Mouse (Mus musculus): Measurements from ENCODE around the gene Col5a1. TPM values are rescaled to one million over a fixed set of nuclear protein-coding genes. Genes with fewer than 3 reads are reported as not detected.
A peak's percentile ranks its signal among the peaks of the same experiment; 100 is the strongest.

Col5a1 gene
- 5.3 and 6.9 TPM in 2 replicates for polyA plus RNA-seq (2014; fragmentation: Nextera tagmentation; extraction: Ambion mirVana)

- under 1% methylated on average over 32 of the region's 45 CpGs for WGBS
- Histone ChIP-seq H3K27me3 (replicated peaks; ENCODE audit: control insufficient read depth, insufficient read depth, low read length) (peaks cover 11% of the 10 kb centered on the region; the same call in 1 of the 2 replicates), H3K36me3 (ENCODE audit: control insufficient read depth, insufficient read depth, low read length) (no peaks in the 10 kb centered on the region), H3K9ac (ENCODE audit: low read length) (peak within 1 kb of the TSS; percentile 68), H3K4me2 (ENCODE audit: low read length) (peak within 1 kb of the TSS; percentile 98), H3K4me3 (ENCODE audit: low read depth, low read length) (peak within 1 kb of the TSS; percentile 53), H3K9me3 (replicated peaks; ENCODE audit: control insufficient read depth, low read length) (no peaks in the 10 kb centered on the region), H3K27ac (ENCODE audit: low read depth, low read length) (no peak within 1 kb of the TSS), H3K4me1 (ENCODE audit: control insufficient read depth, insufficient read depth, low read length) (peaks cover 15% of the 10 kb centered on the region; the same call in 1 of the 2 replicates)
- ATAC-seq (peak; percentile 91), DNase-seq (ENCODE audit: low spot score) (peak; percentile 85)
These were observed at the start of gene Col5a1 for GRCm38 (mm10) chr2:27886148-27886551. Gene Col5a1, plus strand, starts transcription at chr2:27886425.

DNA sequence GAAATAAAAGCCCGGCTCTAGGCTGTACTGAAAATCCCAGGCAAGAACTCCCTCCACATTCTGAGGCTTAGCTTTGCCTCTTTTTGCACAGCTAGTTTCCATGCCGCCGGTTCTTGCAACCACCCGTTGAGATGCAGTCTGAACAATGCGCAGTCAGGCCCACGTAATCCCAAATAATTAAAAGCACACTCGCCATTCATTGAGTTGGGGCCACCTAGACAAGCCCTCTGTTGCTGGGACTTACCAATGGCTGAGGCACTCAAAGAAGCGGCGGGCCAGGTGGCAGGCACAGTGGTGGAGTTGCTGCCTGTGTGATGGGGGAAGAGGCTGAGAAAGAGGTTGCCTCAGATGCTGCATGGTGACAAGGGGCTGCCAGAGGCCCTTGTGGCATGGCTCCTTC lies 48.1 kb upstream of the Col5a1 start:
- Histone ChIP-seq H3K4me3 (ENCODE audit: low read depth, low read length) (no peak overlapping the region), H3K36me3 (ENCODE audit: control insufficient read depth, insufficient read depth, low read length) (no peaks in the 10 kb centered on the region), H3K27ac (ENCODE audit: low read depth, low read length) (no peak overlapping the region), H3K4me1 (ENCODE audit: control insufficient read depth, insufficient read depth, low read length) (peaks cover 17% of the 10 kb centered on the region; the same call in 1 of the 2 replicates), H3K4me2 (ENCODE audit: low read length) (no peak overlapping the region), H3K27me3 (replicated peaks; ENCODE audit: control insufficient read depth, insufficient read depth, low read length) (no peaks in the 10 kb centered on the region), H3K9me3 (replicated peaks; ENCODE audit: control insufficient read depth, low read length) (no peaks in the 10 kb centered on the region), H3K9ac (ENCODE audit: low read length) (no peak overlapping the region)
- ATAC-seq (0 out of 2 replicates have a peak, but pooled peaks have one; percentile 46), DNase-seq (ENCODE audit: low spot score) (peak; percentile 41)
- 3% methylated on average over 9 of the region's 9 CpGs for WGBS

DNA sequence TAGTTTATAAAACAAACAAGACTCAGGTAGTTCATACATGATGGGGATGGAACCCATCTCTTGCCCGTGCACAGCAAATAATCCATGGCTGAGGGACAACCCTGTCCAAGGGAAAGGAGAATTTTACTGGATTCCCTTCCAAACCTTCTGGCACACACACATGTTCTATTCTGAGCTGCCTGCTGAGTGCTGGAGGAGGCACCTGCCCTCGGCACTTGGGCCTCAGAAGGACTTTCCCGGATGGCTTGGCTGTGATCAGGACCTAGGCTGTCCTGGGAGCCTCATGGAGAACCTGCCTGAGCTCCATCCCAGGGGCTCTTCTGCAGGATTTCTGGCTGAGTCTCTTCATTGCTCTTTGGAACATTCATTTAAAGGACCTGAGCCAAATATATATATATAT lies 45.3 kb upstream of the Col5a1 start:
- no peak for DNase-seq (ENCODE audit: low spot score)
- H3K9me3 ChIP-seq (replicated peaks; ENCODE audit: control insufficient read depth, low read length): no peaks in the 10 kb centered on the region
- no peaks in the 10 kb centered on the region for H3K36me3 ChIP-seq (ENCODE audit: control insufficient read depth, insufficient read depth, low read length)
- WGBS: 68% methylated on average over 3 of the region's 3 CpGs
- H3K27me3 ChIP-seq (replicated peaks; ENCODE audit: control insufficient read depth, insufficient read depth, low read length): no peaks in the 10 kb centered on the region
- no peak overlapping the region for H3K27ac ChIP-seq (ENCODE audit: low read depth, low read length)
- H3K4me1 ChIP-seq (ENCODE audit: control insufficient read depth, insufficient read depth, low read length): peaks cover 12% of the 10 kb centered on the region; the same call in 1 of the 2 replicates
- H3K9ac ChIP-seq (ENCODE audit: low read length): no peak overlapping the region
- no peak overlapping the region for H3K4me3 ChIP-seq (ENCODE audit: low read depth, low read length)
- ATAC-seq: no peak
- H3K4me2 ChIP-seq (ENCODE audit: low read length): no peak overlapping the region

- Histone ChIP-seq H3K4me1 (ENCODE audit: control insufficient read depth, insufficient read depth, low read length) (peaks cover 5% of the 10 kb centered on the region; the same call in 1 of the 2 replicates), H3K4me3 (ENCODE audit: low read depth, low read length) (no peak overlapping the region), H3K9me3 (replicated peaks; ENCODE audit: control insufficient read depth, low read length) (no peaks in the 10 kb centered on the region), H3K27me3 (replicated peaks; ENCODE audit: control insufficient read depth, insufficient read depth, low read length) (no peaks in the 10 kb centered on the region), H3K9ac (ENCODE audit: low read length) (no peak overlapping the region), H3K27ac (ENCODE audit: low read depth, low read length) (no peak overlapping the region), H3K36me3 (ENCODE audit: control insufficient read depth, insufficient read depth, low read length) (no peaks in the 10 kb centered on the region), H3K4me2 (ENCODE audit: low read length) (no peak overlapping the region)
- DNase-seq (ENCODE audit: low spot score) (no peak), ATAC-seq (no peak)
- WGBS: 82% methylated on average over 13 of the region's 13 CpGs
These were observed 43.3 kb upstream of the Col5a1 start for GRCm38 (mm10) chr2:27842893-27843292.

DNA sequence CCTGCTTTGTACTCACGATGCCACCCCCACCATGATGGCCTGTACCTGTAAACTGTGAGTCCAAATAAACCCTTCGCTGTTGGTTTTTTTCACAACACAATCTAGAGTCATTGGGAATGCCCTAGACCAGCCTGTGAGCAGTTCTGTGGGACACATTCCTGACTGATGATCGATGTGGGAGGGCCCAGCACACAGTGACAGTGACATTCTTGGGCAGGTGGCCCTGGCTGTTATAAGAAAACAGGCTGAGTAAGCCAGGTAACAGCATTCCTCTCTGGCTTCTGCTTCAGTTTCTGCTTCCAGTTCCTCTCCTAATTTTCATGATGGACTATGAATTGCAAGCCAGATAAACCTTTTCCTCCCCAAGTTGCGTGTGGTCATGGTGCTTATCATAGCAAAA lies 41.3 kb upstream of the Col5a1 start:
- H3K4me2 ChIP-seq (ENCODE audit: low read length): no peak overlapping the region
- 91% methylated on average over 4 of the region's 4 CpGs for WGBS
- no peaks in the 10 kb centered on the region for H3K36me3 ChIP-seq (ENCODE audit: control insufficient read depth, insufficient read depth, low read length)
- H3K4me1 ChIP-seq (ENCODE audit: control insufficient read depth, insufficient read depth, low read length): no peaks in the 10 kb centered on the region
- DNase-seq (ENCODE audit: low spot score): no peak
- H3K4me3 ChIP-seq (ENCODE audit: low read depth, low read length): no peak overlapping the region
- H3K27ac ChIP-seq (ENCODE audit: low read depth, low read length): no peak overlapping the region
- H3K9ac ChIP-seq (ENCODE audit: low read length): no peak overlapping the region
- H3K9me3 ChIP-seq (replicated peaks; ENCODE audit: control insufficient read depth, low read length): no peaks in the 10 kb centered on the region
- ATAC-seq: no peak
- no peaks in the 10 kb centered on the region for H3K27me3 ChIP-seq (replicated peaks; ENCODE audit: control insufficient read depth, insufficient read depth, low read length)

- no peaks in the 10 kb centered on the region for H3K9me3 ChIP-seq (replicated peaks; ENCODE audit: control insufficient read depth, low read length)
- no peak overlapping the region for H3K4me2 ChIP-seq (ENCODE audit: low read length)
- WGBS: 72% methylated on average over 5 of the region's 5 CpGs
- no peaks in the 10 kb centered on the region for H3K4me1 ChIP-seq (ENCODE audit: control insufficient read depth, insufficient read depth, low read length)
- ATAC-seq (no peak), DNase-seq (ENCODE audit: low spot score) (no peak)
- H3K36me3 ChIP-seq (ENCODE audit: control insufficient read depth, insufficient read depth, low read length): no peaks in the 10 kb centered on the region
- H3K9ac ChIP-seq (ENCODE audit: low read length): no peak overlapping the region
- no peak overlapping the region for H3K27ac ChIP-seq (ENCODE audit: low read depth, low read length)
- H3K27me3 ChIP-seq (replicated peaks; ENCODE audit: control insufficient read depth, insufficient read depth, low read length): no peaks in the 10 kb centered on the region
- no peak overlapping the region for H3K4me3 ChIP-seq (ENCODE audit: low read depth, low read length)
These were observed 39.2 kb upstream of the Col5a1 start for GRCm38 (mm10) chr2:27847001-27847400.

DNA sequence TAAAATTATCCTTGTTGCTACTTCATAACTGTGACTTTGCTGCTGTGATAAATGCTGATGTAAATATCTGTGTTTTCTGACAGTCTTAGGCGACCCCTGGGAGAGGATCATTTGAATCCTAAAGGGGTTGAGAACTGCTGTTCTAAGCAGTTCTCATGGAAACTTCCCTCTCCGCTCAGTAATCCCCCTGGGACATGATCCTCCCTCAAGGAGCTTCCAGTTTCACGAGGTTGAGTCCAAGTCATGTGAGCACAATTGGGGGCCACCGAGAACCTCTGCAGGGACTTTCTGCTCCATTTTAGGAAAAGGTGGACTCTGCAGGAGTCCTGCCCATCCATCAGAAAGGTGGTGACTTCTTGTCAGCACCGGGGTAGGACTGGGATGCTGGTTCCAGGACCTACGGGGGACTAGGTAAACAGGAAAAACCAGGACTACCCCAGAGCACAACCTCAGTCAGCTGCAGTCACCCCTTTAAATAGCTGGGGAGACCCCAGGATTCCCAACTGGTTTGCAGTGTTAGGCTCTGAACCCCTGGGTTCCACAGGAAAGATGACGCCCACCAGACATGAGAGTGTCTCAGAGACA lies 38.3 kb upstream of the Col5a1 start:
- WGBS: 71% methylated on average over 7 of the region's 7 CpGs
- no peaks in the 10 kb centered on the region for H3K36me3 ChIP-seq (ENCODE audit: control insufficient read depth, insufficient read depth, low read length)
- DNase-seq (ENCODE audit: low spot score): no peak

DNA sequence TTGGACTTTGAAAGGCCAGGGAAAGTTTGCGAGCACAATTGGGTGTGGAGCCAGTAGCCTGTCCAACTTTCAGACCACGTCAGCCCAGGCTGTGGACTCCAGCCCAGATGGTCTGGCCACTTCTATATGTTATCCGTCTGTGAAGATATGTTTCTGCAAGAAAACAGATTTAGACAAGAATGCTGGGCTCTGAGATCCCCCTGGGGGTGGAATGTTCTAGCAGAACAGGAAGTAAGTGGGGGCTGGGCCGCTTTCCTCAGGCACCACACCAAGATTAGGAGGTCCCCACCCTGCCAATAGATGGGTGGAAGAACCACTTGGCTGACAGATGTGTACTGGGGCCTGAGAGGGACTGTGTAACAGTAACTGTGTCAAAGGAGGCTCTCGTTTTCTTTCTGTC lies 37.8 kb upstream of the Col5a1 start:
- WGBS: 91% methylated on average over 5 of the region's 5 CpGs

More for the DNA sequence above, 38.3 kb upstream of the Col5a1 start:
- Histone ChIP-seq H3K9me3 (replicated peaks; ENCODE audit: control insufficient read depth, low read length) (no peaks in the 10 kb centered on the region), H3K9ac (ENCODE audit: low read length) (no peak overlapping the region), H3K27me3 (replicated peaks; ENCODE audit: control insufficient read depth, insufficient read depth, low read length) (no peaks in the 10 kb centered on the region), H3K27ac (ENCODE audit: low read depth, low read length) (no peak overlapping the region), H3K4me2 (ENCODE audit: low read length) (no peak overlapping the region), H3K4me3 (ENCODE audit: low read depth, low read length) (no peak overlapping the region), H3K4me1 (ENCODE audit: control insufficient read depth, insufficient read depth, low read length) (no peaks in the 10 kb centered on the region)
- no peak for ATAC-seq

DNA sequence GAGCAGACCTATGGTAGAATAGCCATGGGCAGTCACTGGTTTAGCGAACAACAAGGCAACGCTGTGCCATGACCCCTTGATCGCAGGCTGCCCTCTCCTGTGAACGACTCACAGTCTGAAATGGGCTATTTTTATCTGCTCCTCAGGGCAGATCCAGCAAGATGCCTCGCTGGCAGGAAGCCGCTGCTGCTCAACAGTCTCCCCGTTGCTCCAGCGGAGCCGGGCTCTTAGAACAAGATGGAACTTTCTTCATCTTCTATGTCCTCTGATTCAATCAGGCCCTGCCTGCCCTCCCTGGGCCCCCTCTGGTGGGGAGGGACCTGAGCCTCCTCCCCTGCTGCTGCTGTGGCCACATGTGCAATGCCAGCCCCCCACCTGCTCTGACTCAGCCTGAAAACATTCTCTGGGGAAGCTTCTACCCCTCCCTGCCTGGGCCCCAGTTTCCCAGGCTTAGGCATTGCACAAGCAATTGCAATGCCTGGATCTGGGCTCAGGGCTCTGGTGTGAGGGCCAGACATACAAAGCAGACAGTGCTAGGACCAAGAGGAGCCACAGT lies 27.8 kb upstream of the Col5a1 start:
- Histone ChIP-seq H3K27ac (ENCODE audit: low read depth, low read length) (no peak overlapping the region), H3K9ac (ENCODE audit: low read length) (no peak overlapping the region), H3K4me3 (ENCODE audit: low read depth, low read length) (no peak overlapping the region), H3K4me2 (ENCODE audit: low read length) (no peak overlapping the region), H3K4me1 (ENCODE audit: control insufficient read depth, insufficient read depth, low read length) (no peaks in the 10 kb centered on the region), H3K36me3 (ENCODE audit: control insufficient read depth, insufficient read depth, low read length) (no peaks in the 10 kb centered on the region), H3K27me3 (replicated peaks; ENCODE audit: control insufficient read depth, insufficient read depth, low read length) (no peaks in the 10 kb centered on the region), H3K9me3 (replicated peaks; ENCODE audit: control insufficient read depth, low read length) (no peaks in the 10 kb centered on the region)
- 62% methylated on average over 9 of the region's 9 CpGs for WGBS
- no peak for ATAC-seq
- no peak for DNase-seq (ENCODE audit: low spot score)

More for the DNA sequence above, 37.8 kb upstream of the Col5a1 start:
- no peaks in the 10 kb centered on the region for H3K4me1 ChIP-seq (ENCODE audit: control insufficient read depth, insufficient read depth, low read length)
- H3K4me2 ChIP-seq (ENCODE audit: low read length): no peak overlapping the region
- no peaks in the 10 kb centered on the region for H3K27me3 ChIP-seq (replicated peaks; ENCODE audit: control insufficient read depth, insufficient read depth, low read length)
- no peak overlapping the region for H3K27ac ChIP-seq (ENCODE audit: low read depth, low read length)
- no peaks in the 10 kb centered on the region for H3K36me3 ChIP-seq (ENCODE audit: control insufficient read depth, insufficient read depth, low read length)
- ATAC-seq (no peak), DNase-seq (ENCODE audit: low spot score) (no peak)
- H3K4me3 ChIP-seq (ENCODE audit: low read depth, low read length): no peak overlapping the region
- no peaks in the 10 kb centered on the region for H3K9me3 ChIP-seq (replicated peaks; ENCODE audit: control insufficient read depth, low read length)
- H3K9ac ChIP-seq (ENCODE audit: low read length): no peak overlapping the region

All from forebrain, embryonic 14.5 days (tissue).